Mouse (Mus musculus) embryonic fibroblast, embryonic 13.5 days (primary cell): ENCODE results near the gene Gm19345. TPM values are rescaled to one million over a fixed set of nuclear protein-coding genes. Genes with fewer than 3 reads are reported as not detected.

Experiments
- H3K27ac ChIP-seq: 2 replicates; pipeline ENCODE4 v1.5.1; 2012; ENCODE audit warnings: low read length, control low read depth, inconsistent platforms; ENCODE audit not compliant: insufficient read depth
- H3K4me1 ChIP-seq: 2 replicates; pipeline ENCODE4 v1.6.1; 2011; ENCODE audit warnings: low read length; ENCODE audit not compliant: control insufficient read depth, insufficient read depth
- H3K4me3 ChIP-seq: 2 replicates; pipeline ENCODE4 v1.5.1; 2011; ENCODE audit warnings: mild to moderate bottlenecking, control low read depth, low read length; ENCODE audit not compliant: insufficient read depth
- CTCF ChIP-seq: IDR thresholded peaks from 2 replicates; pipeline ENCODE4 v1.5.1; 2011; ENCODE audit warnings: mild to moderate bottlenecking, control low read depth, low read length, moderate library complexity, borderline replicate concordance; ENCODE audit not compliant: insufficient read depth
- POLR2A ChIP-seq: IDR thresholded peaks from 2 replicates; pipeline ENCODE4 v1.6.1; 2011; ENCODE audit warnings: low read depth, mild to moderate bottlenecking, control low read depth, low read length, moderate library complexity
- polyA plus RNA-seq: library from polyadenylated mRNA; stranded (reverse); fragments of >200 nt; gene quantifications from 2 replicates; pipeline ENCODE4 v1.2.4, GENCODE M21; 2011; ENCODE audit warnings: low read depth; ENCODE audit not compliant: missing spikeins, insufficient read length

The Gm19345 gene
- polyA plus RNA-seq, 1 experiment = not detected

- Histone ChIP-seq H3K27ac (no peak overlapping the region), H3K4me3 (no peak overlapping the region), H3K4me1 (no peaks in the 10 kb centered on the region)
- TF ChIP-seq CTCF (no peak), POLR2A (no peak)
Observed at GRCm38 (mm10) chr7:19844521-19845171, 7.2 kb upstream of the Gm19345 start.

- Histone ChIP-seq H3K4me1 (no peaks in the 10 kb centered on the region), H3K27ac (no peak overlapping the region), H3K4me3 (no peak overlapping the region)
- TF ChIP-seq POLR2A (no peak), CTCF (no peak)
Observed at GRCm38 (mm10) chr7:19853526-19853925, 1.7 kb downstream of the Gm19345 start.

- no peaks in the 10 kb centered on the region for H3K4me1 ChIP-seq
- TF ChIP-seq POLR2A (no peak), CTCF (no peak)
- H3K4me3 ChIP-seq = no peak overlapping the region
- no peak overlapping the region for H3K27ac ChIP-seq
Observed at GRCm38 (mm10) chr7:19855663-19856062, 3.9 kb downstream of the Gm19345 start.

- TF ChIP-seq POLR2A (no peak), CTCF (no peak)
- H3K4me1 ChIP-seq = no peaks in the 10 kb centered on the region
- H3K27ac ChIP-seq = no peak overlapping the region
- H3K4me3 ChIP-seq = no peak overlapping the region
Observed at GRCm38 (mm10) chr7:19856283-19856682, 4.5 kb downstream of the Gm19345 start.

GRCm38 (mm10) chr7:19859740-19860139 is 7.9 kb downstream of the Gm19345 start:
- H3K4me3 ChIP-seq = no peak overlapping the region
- TF ChIP-seq CTCF = no peak
- no peak for TF ChIP-seq POLR2A
- H3K4me1 ChIP-seq = no peaks in the 10 kb centered on the region
- H3K27ac ChIP-seq = no peak overlapping the region

- TF ChIP-seq POLR2A (no peak), CTCF (no peak)
- Histone ChIP-seq H3K4me3 (no peak within 1 kb of the TSS), H3K4me1 (no peaks in the 10 kb centered on the region), H3K27ac (no peak within 1 kb of the TSS)
Observed at GRCm38 (mm10) chr7:19861199-19861598, 9.4 kb downstream of the Gm19345 start, which contains the start of gene Ceacam16. Gene Ceacam16, minus strand, starts transcription at chr7:19861299.

GRCm38 (mm10) chr7:19864241-19864640 is 12.4 kb downstream of the Gm19345 start:
- Histone ChIP-seq H3K4me3 (no peak overlapping the region), H3K4me1 (no peaks in the 10 kb centered on the region), H3K27ac (no peak overlapping the region)
- TF ChIP-seq CTCF (no peak), POLR2A (no peak)

GRCm38 (mm10) chr7:19865246-19866036 is 13.6 kb downstream of the Gm19345 start:
- Histone ChIP-seq H3K4me1 (no peaks in the 10 kb centered on the region), H3K4me3 (no peak overlapping the region), H3K27ac (no peak overlapping the region)
- TF ChIP-seq POLR2A (no peak), CTCF (no peak)

GRCm38 (mm10) chr7:19866490-19866889 is 14.7 kb downstream of the Gm19345 start:
- TF ChIP-seq POLR2A = no peak
- TF ChIP-seq CTCF = no peak
- Histone ChIP-seq H3K4me1 (0 out of 2 replicates have a peak, but pooled peaks cover 3% of the 10 kb centered on the region), H3K4me3 (no peak overlapping the region), H3K27ac (no peak overlapping the region)

- no peak for TF ChIP-seq CTCF
- no peak for TF ChIP-seq POLR2A
- H3K4me1 ChIP-seq = 0 out of 2 replicates have a peak, but pooled peaks cover 3% of the 10 kb centered on the region
- H3K4me3 ChIP-seq = no peak overlapping the region
Observed at GRCm38 (mm10) chr7:19867751-19868399, 16.1 kb downstream of the Gm19345 start.

GRCm38 (mm10) chr7:19871137-19871621 is 19.4 kb downstream of the Gm19345 start:
- no peak overlapping the region for H3K4me3 ChIP-seq
- H3K4me1 ChIP-seq = 0 out of 2 replicates have a peak, but pooled peaks cover 3% of the 10 kb centered on the region
- no peak overlapping the region for H3K27ac ChIP-seq
- TF ChIP-seq POLR2A = no peak

More at GRCm38 (mm10) chr7:19867751-19868399, 16.1 kb downstream of the Gm19345 start:
- H3K27ac ChIP-seq = no peak overlapping the region
